Mouse (Mus musculus) mature B cell (primary cell): ENCODE measurements around the gene 6030408B16Rik.

ENCODE experiments used
- in situ Hi-C: fragments of 300-500 bp; cut with MboI; formaldehyde crosslinking; loops from 2 replicates; pipeline ENCODE4 v1.14.3; 2019

Gene 6030408B16Rik

GRCm38 (mm10) chr15:101293025-101293621, at the start of gene 6030408B16Rik:
Gene 6030408B16Rik (plus strand): TSS chr15:101293212.
- in situ Hi-C loops = no loop called here

- in situ Hi-C loops = loop anchor here (5.0 kb wide), 1 partner anchor 33 kb away; no protein-coding TSS in a partner anchor
Measured at GRCm38 (mm10) chr15:101244012-101244411, 49.0 kb upstream of the 6030408B16Rik start.

GRCm38 (mm10) chr15:101246231-101247154, 46.5 kb upstream of the 6030408B16Rik start:
- in situ Hi-C loops = no loop called here

- in situ Hi-C loops = no loop called here
Measured at GRCm38 (mm10) chr15:101247155-101247498, 45.9 kb upstream of the 6030408B16Rik start.

GRCm38 (mm10) chr15:101248029-101248710, 44.8 kb upstream of the 6030408B16Rik start:
- in situ Hi-C loops = no loop called here

- in situ Hi-C loops = no loop called here
Measured at GRCm38 (mm10) chr15:101250220-101250800, 42.7 kb upstream of the 6030408B16Rik start.

- in situ Hi-C loops = no loop called here
Measured at GRCm38 (mm10) chr15:101251930-101252329, 41.1 kb upstream of the 6030408B16Rik start.

GRCm38 (mm10) chr15:101252614-101253013, 40.4 kb upstream of the 6030408B16Rik start:
- in situ Hi-C loops = no loop called here

- in situ Hi-C loops = no loop called here
Measured at GRCm38 (mm10) chr15:101253563-101253885, 39.5 kb upstream of the 6030408B16Rik start.

- in situ Hi-C loops = no loop called here
Measured at GRCm38 (mm10) chr15:101253886-101254795, 38.9 kb upstream of the 6030408B16Rik start, which contains the start of gene Nr4a1. Gene Nr4a1 (plus strand): TSS chr15:101254269.

- in situ Hi-C loops = no loop called here
Measured at GRCm38 (mm10) chr15:101255842-101256462, 37.1 kb upstream of the 6030408B16Rik start.

- in situ Hi-C loops = no loop called here
Measured at GRCm38 (mm10) chr15:101256463-101257206, 36.4 kb upstream of the 6030408B16Rik start.

- in situ Hi-C loops = no loop called here
Measured at GRCm38 (mm10) chr15:101258420-101258819, 34.6 kb upstream of the 6030408B16Rik start.

GRCm38 (mm10) chr15:101259922-101260321, 33.1 kb upstream of the 6030408B16Rik start:
- in situ Hi-C loops = no loop called here

GRCm38 (mm10) chr15:101260387-101260786, 32.6 kb upstream of the 6030408B16Rik start:
- in situ Hi-C loops = no loop called here

- in situ Hi-C loops = no loop called here
Measured at GRCm38 (mm10) chr15:101260874-101261622, 32.0 kb upstream of the 6030408B16Rik start.

GRCm38 (mm10) chr15:101262502-101262901, 30.5 kb upstream of the 6030408B16Rik start:
- in situ Hi-C loops = no loop called here

GRCm38 (mm10) chr15:101266132-101266963, 26.7 kb upstream of the 6030408B16Rik start:
- in situ Hi-C loops = no loop called here
